Mouse (Mus musculus) lung, postnatal 10 days (tissue): Measurements from ENCODE around the gene Me1.
A peak's percentile ranks its signal among the peaks of the same experiment; 100 is the strongest.
"Not testable (repeated sequence)": the region's sequence is repeated elsewhere in the genome, so short reads cannot be mapped to it uniquely, and the experiment has no call there.

Experiments used
- DNase-seq: peaks from one replicate; pipeline ENCODE4 v3.0.0; 2021

Me1 gene

DNA sequence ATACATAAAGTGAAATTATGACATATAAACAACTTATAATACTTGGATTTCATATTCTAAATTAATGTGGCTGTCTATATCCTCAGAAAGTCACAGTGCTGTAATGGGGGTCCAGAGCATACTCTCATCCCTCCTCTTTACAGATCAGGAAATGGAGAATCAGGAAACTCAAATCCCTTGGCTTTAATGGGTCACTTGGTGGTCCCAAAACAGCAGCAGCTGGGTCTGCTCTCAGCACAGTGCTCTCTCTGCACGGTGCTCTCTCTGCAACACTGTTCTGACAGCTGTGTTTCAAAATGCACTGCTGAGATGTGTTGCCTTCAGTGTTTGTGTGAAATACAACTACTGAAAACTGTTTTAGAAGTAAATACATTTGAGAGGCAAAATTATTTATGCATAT, 43.6 kb downstream of the Me1 start:
- no peak for DNase-seq

DNA sequence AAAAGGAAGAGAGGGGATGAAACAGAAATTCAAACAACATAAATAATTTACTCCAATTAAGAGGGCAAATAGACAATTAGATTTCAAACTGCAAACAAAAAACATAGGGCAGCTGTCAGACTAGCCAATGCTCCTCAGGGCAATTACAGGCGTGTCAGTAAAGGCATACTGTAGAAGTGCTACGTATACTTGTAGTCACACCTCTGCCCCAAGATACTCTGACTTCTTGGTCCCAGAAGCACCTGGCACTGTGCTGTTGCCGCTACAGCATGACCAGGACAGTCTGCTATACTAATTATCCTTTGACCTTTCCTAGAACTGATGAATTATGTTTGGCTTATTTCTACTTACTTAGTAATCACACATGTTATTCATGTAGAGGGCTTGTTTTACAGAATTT, 44.5 kb downstream of the Me1 start:
- no peak for DNase-seq

GRCm38 (mm10) chr9:86650822-86651221, 44.9 kb downstream of the Me1 start:
- DNase-seq: no peak

- DNase-seq: peak; percentile 20
These were observed 47.7 kb downstream of the Me1 start for GRCm38 (mm10) chr9:86647931-86648550.

- peak; percentile 11 for DNase-seq
These were observed 48.9 kb downstream of the Me1 start for GRCm38 (mm10) chr9:86646807-86647206.

DNA sequence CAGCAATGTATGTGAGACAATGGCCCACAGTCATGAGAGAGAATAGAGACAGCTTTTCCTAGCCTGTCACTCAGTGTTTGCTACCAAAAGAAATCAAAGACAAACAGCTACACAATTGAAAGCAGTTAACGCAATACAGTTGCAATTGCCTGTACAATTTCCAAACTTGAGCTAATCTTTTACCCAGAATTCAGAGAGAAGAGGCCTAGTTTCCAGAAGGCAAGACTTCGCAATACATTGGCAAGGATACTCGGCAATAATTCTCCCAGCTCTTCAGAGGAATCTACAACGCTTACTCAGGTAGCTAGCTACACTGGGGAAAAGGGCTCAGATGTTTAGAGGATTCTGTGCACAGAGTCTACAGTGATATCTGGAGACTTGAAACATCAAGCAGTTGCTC, 52.3 kb downstream of the Me1 start:
- no peak for DNase-seq

- DNase-seq: peak; percentile 41
These were observed 57.0 kb downstream of the Me1 start for GRCm38 (mm10) chr9:86638771-86639170.

DNA sequence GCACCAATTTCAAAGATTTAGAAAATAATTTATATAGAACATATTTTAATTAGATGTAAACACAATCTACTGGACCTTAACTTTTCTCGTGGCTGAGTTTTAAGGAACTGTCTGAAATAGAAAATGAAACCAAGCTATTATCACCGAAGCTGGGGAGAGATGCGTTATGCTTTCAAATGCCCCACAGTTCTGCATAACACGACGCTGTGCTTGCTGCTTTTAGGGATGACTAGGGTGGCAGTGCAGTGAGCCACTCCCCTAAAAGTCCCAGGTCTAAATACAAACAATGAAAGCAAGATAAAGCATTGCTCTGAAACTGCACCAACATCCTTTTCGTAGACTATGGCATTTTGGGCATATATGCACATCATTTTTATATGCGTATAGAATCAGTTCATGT, 64.6 kb downstream of the Me1 start:
- DNase-seq: no peak

DNA sequence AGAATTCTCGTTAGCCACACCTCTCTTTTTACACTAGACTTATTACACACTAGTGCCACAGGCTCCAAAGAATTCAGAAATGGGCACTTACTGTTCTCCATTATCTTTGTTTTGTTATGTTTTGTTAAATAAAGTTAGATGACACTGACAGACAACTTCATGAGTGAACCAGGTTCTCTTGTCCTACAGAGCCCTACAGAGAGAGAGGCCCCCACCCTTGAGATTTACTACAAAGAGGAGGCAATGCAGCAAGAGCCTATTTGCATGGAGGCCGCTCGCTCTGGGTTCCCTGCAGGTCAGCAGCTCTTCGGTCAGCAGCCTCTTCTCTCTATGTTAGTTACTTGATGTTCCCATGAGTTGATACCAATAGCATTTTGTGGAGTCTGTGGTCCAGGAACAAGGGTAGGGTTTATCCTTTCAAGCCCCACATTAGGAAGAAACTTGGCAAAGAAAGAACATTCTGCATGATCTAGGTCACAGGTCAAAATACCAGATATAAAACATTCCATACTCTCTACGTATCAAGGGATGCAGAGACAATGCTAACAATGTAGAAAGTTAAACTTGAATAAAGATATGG, 65.3 kb downstream of the Me1 start:
- no peak for DNase-seq

GRCm38 (mm10) chr9:86629379-86629778, 66.4 kb downstream of the Me1 start:
- DNase-seq: no peak

- DNase-seq: peak; percentile 31
These were observed 67.8 kb downstream of the Me1 start for GRCm38 (mm10) chr9:86627745-86628496.

GRCm38 (mm10) chr9:86626906-86627305, 68.8 kb downstream of the Me1 start:
- DNase-seq: no peak

- no peak for DNase-seq
These were observed 71.0 kb downstream of the Me1 start for GRCm38 (mm10) chr9:86624781-86625180.

DNA sequence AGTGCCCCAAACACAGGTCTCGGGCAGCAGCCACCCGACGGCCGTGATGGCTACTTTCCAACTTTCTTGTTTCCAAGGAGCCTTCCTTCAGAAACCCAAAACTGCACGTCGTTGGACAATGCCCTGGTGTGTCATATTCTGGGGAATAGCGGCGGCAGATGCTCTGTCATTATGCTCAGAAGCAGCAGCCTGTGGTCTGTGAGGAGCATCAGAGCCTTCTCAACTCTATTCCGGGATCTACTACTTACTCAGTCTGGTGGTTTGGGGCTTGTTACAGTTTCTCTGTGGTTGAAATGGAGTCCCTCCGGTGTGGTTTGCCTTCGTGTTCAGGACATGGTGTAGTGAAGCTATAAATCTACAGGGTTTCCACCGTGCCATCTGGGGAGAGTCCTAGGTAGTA, 71.7 kb downstream of the Me1 start:
- peak; percentile 42 for DNase-seq

GRCm38 (mm10) chr9:86622062-86622461, 73.7 kb downstream of the Me1 start:
- no peak for DNase-seq

DNA sequence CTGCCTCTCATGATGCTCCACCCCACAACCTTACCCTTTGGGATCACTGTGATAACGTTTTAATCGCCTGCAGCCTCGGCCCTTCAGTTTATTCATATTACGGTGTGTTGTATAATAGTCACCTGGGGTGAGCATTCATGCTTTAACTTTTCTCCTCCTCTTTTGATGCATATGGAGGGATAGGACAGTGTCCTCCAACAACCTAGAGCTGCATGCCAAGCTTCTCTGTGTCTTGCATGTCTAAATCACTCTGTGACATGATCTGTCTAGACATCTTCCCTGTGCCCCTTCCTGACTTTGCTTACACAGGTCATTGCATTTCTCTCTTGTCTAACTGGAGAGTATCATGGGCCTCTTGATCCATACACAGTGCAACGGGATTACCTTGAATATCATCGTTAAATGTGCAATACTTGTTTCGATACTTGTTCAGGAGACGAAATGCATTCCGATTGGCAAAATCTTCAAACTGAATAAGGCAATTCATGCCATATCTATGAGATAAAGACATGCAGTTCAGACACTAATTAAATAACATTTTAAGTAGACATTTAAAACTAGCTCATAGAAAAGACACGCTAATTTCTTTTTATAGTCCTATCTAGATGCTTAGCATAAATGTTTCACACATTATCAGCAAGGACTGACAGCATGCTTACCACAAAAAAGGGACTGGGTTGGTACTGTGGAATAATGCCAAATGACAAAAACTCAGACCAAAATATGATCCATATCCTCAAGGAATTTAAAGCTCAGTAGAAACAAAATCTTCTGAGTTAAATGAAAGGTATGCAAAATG, 76.2 kb downstream of the Me1 start:
- no peak for DNase-seq

DNA sequence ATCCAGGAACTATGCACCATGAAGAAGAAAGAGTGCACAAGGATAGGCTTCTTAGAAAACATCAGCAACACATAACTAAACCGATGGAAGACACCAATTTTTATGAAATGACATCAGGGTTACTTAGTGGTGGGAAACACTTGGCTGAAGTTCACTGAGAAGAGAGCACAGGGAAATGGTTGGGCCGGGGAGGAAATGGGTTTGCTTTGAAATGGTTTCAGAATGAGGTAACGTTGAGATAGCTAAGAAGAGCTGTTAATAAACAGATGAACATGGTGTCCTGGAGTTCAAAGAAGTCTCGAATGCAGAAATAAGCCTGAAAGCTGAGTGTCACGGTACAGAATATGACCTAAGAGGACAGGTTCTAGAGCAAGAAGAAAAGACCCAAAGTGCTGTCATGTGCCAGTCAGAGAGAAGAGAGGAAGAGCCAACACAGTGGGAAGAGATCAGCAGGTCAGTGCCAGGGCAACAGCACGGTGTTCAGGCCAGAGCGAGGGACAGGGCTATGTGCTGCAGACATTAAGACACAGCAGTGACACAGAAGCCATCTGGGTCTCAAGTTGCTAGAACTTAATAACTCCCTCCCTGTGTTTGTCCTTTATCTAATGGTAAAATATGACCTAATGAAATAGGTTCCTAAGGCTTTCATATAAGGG, 77.8 kb downstream of the Me1 start:
- peak; percentile 48 for DNase-seq

GRCm38 (mm10) chr9:86615765-86616164, 80.0 kb downstream of the Me1 start:
- no peak for DNase-seq

DNA sequence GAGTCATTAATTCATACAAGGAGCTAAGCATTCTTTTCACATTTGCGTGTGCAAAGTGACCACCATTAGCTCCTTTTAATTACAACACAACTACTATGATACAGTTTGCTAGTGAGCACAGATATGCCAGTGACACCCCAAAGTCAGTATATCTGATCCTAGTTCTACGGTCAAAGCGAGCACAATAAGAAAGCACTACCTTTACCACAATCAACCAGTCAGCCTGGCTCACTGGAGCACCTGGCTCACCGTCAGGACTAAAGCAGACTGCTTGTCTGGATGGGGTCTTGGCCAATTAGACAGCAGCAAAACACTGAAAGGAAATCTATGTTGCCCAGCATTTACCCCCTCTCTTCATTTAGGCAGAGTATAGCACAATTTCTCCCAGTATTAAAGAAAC, 83.7 kb downstream of the Me1 start:
- DNase-seq: no peak

DNA sequence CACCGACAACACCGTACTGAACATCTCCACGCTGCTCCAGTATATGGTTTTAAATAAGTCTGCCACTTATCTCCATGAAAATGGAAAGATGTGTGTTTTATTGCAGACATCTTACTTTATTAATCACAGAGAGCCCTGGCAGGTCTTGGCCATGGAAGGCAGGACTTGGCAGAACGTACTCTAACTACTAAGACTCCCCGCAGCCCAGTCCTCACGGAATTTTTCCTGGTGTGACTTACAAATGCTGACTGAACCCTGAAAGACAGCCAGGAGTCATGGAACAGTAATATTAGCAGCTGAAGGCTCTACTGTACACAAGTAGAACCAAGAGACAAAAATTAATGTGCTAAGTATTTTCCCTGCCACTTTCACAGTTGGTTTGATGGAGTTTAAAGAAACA, 90.0 kb downstream of the Me1 start:
- peak; percentile 80 for DNase-seq

- no peak for DNase-seq
These were observed 95.9 kb downstream of the Me1 start for GRCm38 (mm10) chr9:86599723-86600303.

- DNase-seq: not testable (repeated sequence)
These were observed 98.8 kb downstream of the Me1 start for GRCm38 (mm10) chr9:86596983-86597382.

GRCm38 (mm10) chr9:86594357-86594767, 101.4 kb downstream of the Me1 start:
- DNase-seq: peak; percentile 32
